Mouse (Mus musculus) ES-Bruce4 (cell line): ENCODE measurements around the gene Smim15.

ENCODE experiments used
- CTCF ChIP-seq: IDR thresholded peaks from one replicate; pipeline ENCODE4 v1.8.1; 2011; ENCODE audit warnings: low read depth, low read length
- EP300 ChIP-seq: IDR thresholded peaks from 2 replicates; pipeline ENCODE4 v1.6.1; 2011; ENCODE audit warnings: low read depth, low read length; ENCODE audit not compliant: insufficient read depth

DNA sequence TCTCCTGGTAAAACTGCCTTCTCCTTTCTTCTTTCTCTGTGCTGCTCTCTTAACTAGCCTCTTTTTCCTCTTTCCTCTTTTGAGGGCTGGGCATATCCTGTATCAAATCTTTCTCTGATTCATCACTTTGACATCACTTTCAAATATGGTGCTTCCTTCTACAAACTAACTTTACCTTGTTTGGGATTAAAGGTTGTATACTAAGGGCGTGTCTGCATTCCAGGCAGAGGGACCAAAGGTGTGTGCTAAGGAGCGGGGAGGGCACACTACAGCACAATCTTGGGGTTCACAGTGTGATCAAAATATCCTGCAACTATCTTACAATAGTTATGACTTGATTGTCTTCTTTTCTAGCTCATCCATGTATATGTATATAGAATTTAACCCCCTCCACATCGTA is 1.8 kb downstream of the Smim15 start:
- TF ChIP-seq CTCF (no peak), EP300 (no peak)
